Mouse (Mus musculus): ENCODE data around the gene Tdrd1.

Tdrd1 gene

GRCm38 (mm10) chr19:56874601-56875315 lies 48.7 kb downstream of the Tdrd1 start:
- TF ChIP-seq GATA4 (IDR thresholded peaks at IDR 0.05; ENCODE audit: insufficient replicate concordance, low read length), result no peak

GRCm38 (mm10) chr19:56877364-56877763 lies 51.4 kb downstream of the Tdrd1 start:
- no peak for TF ChIP-seq GATA4 (IDR thresholded peaks at IDR 0.05; ENCODE audit: insufficient replicate concordance, low read length)

- no peak for TF ChIP-seq GATA4 (IDR thresholded peaks at IDR 0.05; ENCODE audit: insufficient replicate concordance, low read length)
Measured at GRCm38 (mm10) chr19:56887879-56888278, 61.9 kb downstream of the Tdrd1 start.

GRCm38 (mm10) chr19:56888654-56889053 lies 62.6 kb downstream of the Tdrd1 start:
- no peak for TF ChIP-seq GATA4 (IDR thresholded peaks at IDR 0.05; ENCODE audit: insufficient replicate concordance, low read length)

GRCm38 (mm10) chr19:56891438-56891837 lies 65.4 kb downstream of the Tdrd1 start:
- TF ChIP-seq GATA4 (IDR thresholded peaks at IDR 0.05; ENCODE audit: insufficient replicate concordance, low read length), result no peak

- no peak for TF ChIP-seq GATA4 (IDR thresholded peaks at IDR 0.05; ENCODE audit: insufficient replicate concordance, low read length)
Measured at GRCm38 (mm10) chr19:56892586-56892985, 66.6 kb downstream of the Tdrd1 start.

- no peak for TF ChIP-seq GATA4 (IDR thresholded peaks at IDR 0.05; ENCODE audit: insufficient replicate concordance, low read length)
Measured at GRCm38 (mm10) chr19:56893326-56893725, 67.3 kb downstream of the Tdrd1 start.

- no peak for TF ChIP-seq GATA4 (IDR thresholded peaks at IDR 0.05; ENCODE audit: insufficient replicate concordance, low read length)
Measured at GRCm38 (mm10) chr19:56897654-56898053, 71.6 kb downstream of the Tdrd1 start.

GRCm38 (mm10) chr19:56904095-56904494 lies 78.1 kb downstream of the Tdrd1 start:
- TF ChIP-seq GATA4 (IDR thresholded peaks at IDR 0.05; ENCODE audit: insufficient replicate concordance, low read length), result no peak

- no peak for TF ChIP-seq GATA4 (IDR thresholded peaks at IDR 0.05; ENCODE audit: insufficient replicate concordance, low read length)
Measured at GRCm38 (mm10) chr19:56905395-56905794, 79.4 kb downstream of the Tdrd1 start.

- TF ChIP-seq GATA4 (IDR thresholded peaks at IDR 0.05; ENCODE audit: insufficient replicate concordance, low read length), result no peak
Measured at GRCm38 (mm10) chr19:56907850-56908249, 81.8 kb downstream of the Tdrd1 start.

GRCm38 (mm10) chr19:56908472-56909270 lies 82.7 kb downstream of the Tdrd1 start:
- no peak for TF ChIP-seq GATA4 (IDR thresholded peaks at IDR 0.05; ENCODE audit: insufficient replicate concordance, low read length)

- TF ChIP-seq GATA4 (IDR thresholded peaks at IDR 0.05; ENCODE audit: insufficient replicate concordance, low read length), result no peak
Measured at GRCm38 (mm10) chr19:56910561-56910960, 84.6 kb downstream of the Tdrd1 start.

GRCm38 (mm10) chr19:56913761-56914160 lies 87.8 kb downstream of the Tdrd1 start:
- no peak for TF ChIP-seq GATA4 (IDR thresholded peaks at IDR 0.05; ENCODE audit: insufficient replicate concordance, low read length)

GRCm38 (mm10) chr19:56914658-56915057 lies 88.6 kb downstream of the Tdrd1 start:
- TF ChIP-seq GATA4 (IDR thresholded peaks at IDR 0.05; ENCODE audit: insufficient replicate concordance, low read length), result no peak

GRCm38 (mm10) chr19:56915084-56915483 lies 89.1 kb downstream of the Tdrd1 start:
- no peak for TF ChIP-seq GATA4 (IDR thresholded peaks at IDR 0.05; ENCODE audit: insufficient replicate concordance, low read length)
